Mouse (Mus musculus) heart, embryonic 13.5 days (tissue): ENCODE measurements around the gene Frg2f1. TPM values are rescaled to one million over a fixed set of nuclear protein-coding genes. Genes with fewer than 3 reads are reported as not detected.

ENCODE experiments used
- ATAC-seq: fragments of 200-750 bp; cut with Nextera tagmentation; 2 replicates; pipeline ENCODE4 v1.8.0; 2017; ENCODE audit warnings: moderate TSS enrichment; ENCODE audit not compliant: insufficient number of reproducible peaks, low FRiP score, low TSS enrichment; ENCODE audit errors: extremely low read depth
- H3K27ac ChIP-seq: fragments of 300-500 bp; sonication (generic); replicated peaks from 2 replicates; pipeline ENCODE4 v1.5.1; 2015; ENCODE audit warnings: moderate library complexity, mild to moderate bottlenecking, inconsistent platforms
- H3K27me3 ChIP-seq: fragments of 300-500 bp; sonication (generic); replicated peaks from 2 replicates; pipeline ENCODE4 v1.6.1; 2015; ENCODE audit warnings: mild to moderate bottlenecking, inconsistent platforms
- H3K36me3 ChIP-seq: fragments of 300-500 bp; sonication (generic); 2 replicates; pipeline ENCODE4 v1.6.1; 2015; ENCODE audit warnings: mild to moderate bottlenecking, inconsistent platforms
- H3K4me1 ChIP-seq: fragments of 300-500 bp; sonication (generic); 2 replicates; pipeline ENCODE4 v1.6.1; 2015; ENCODE audit warnings: inconsistent platforms
- H3K4me2 ChIP-seq: fragments of 300-500 bp; sonication (generic); 2 replicates; pipeline ENCODE4 v1.6.1; 2015; ENCODE audit warnings: inconsistent platforms, mild to moderate bottlenecking, moderate library complexity
- H3K4me3 ChIP-seq: fragments of 300-500 bp; sonication (generic); 2 replicates; pipeline ENCODE4 v1.5.1; 2015; ENCODE audit warnings: moderate library complexity, mild to moderate bottlenecking, inconsistent platforms
- H3K9ac ChIP-seq: fragments of 300-500 bp; sonication (generic); 2 replicates; pipeline ENCODE4 v1.6.1; 2015; ENCODE audit warnings: inconsistent platforms, mild to moderate bottlenecking, moderate library complexity
- H3K9me3 ChIP-seq: fragments of 300-500 bp; sonication (generic); 2 replicates; pipeline ENCODE4 v1.6.1; 2016; ENCODE audit warnings: inconsistent platforms
- WGBS: fragments of 180-500 bp; shearing (Covaris S2); methylation state at CpG from one replicate; pipeline ENCODE4 v1.1.7; 2015; ENCODE audit warnings: mixed read lengths; 5-methylcytosine and 5-hydroxymethylcytosine counted together
- polyA plus RNA-seq: library from polyadenylated mRNA; unstranded; fragments of >200 nt; fragmentation: Nextera tagmentation; extraction: Ambion mirVana; gene quantifications from 2 replicates; pipeline ENCODE4 v1.2.1, GENCODE M21; 2015

Gene Frg2f1
- polyA plus RNA-seq, 1 experiment from 2014 or later = 2.9 TPM

DNA sequence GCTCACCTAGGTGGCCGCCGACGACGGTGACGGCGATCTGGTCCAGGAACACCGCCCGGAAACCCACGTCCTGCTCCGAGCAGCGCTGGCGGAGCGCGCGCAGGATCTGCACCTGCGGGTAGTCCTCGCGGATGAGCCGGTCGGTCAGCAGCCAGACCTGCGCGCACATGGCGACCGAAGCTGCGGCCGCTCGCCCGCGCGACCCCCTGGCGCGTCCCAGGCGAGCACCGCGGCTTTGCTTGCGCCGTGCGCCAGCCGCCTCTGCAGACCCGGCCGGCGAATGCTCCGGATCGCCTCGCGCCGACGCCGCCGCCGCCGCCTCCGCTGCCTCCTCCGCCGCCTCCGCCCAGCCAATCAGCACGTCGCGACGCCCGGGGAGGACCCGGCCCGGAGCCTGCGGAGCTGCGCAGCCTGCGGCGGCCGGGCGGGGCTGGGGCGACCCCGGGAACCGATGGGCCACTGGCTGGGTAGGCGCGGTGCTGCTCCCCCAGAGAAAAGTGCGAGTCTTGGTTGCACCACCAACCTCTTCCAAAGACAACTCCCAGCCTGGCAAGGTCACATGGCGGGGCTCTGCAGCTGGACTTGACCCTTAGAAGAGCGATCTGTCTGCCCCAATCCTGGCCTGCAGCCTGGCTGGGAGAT is 46.9 kb downstream of the Frg2f1 start, which contains the start of gene Rimkla:
Gene Rimkla (minus strand): TSS at position 338 of the 642 bp plus-strand sequence.
- no peaks in the 10 kb centered on the region for H3K9me3 ChIP-seq
- WGBS = under 1% methylated on average over 56 of the region's 77 CpGs
- H3K4me3 ChIP-seq = peak within 1 kb of the TSS; percentile 69
- no peak within 1 kb of the TSS; the same call in 1 of the 2 replicates for H3K27ac ChIP-seq
- peak within 1 kb of the TSS; percentile 83 for H3K9ac ChIP-seq
- no peaks in the 10 kb centered on the region for H3K36me3 ChIP-seq
- H3K4me1 ChIP-seq = peaks cover 10% of the 10 kb centered on the region; the same call in 1 of the 2 replicates
- peak within 1 kb of the TSS; percentile 88 for H3K4me2 ChIP-seq
- ATAC-seq = peak; percentile 45
- peaks cover 45% of the 10 kb centered on the region for H3K27me3 ChIP-seq

DNA sequence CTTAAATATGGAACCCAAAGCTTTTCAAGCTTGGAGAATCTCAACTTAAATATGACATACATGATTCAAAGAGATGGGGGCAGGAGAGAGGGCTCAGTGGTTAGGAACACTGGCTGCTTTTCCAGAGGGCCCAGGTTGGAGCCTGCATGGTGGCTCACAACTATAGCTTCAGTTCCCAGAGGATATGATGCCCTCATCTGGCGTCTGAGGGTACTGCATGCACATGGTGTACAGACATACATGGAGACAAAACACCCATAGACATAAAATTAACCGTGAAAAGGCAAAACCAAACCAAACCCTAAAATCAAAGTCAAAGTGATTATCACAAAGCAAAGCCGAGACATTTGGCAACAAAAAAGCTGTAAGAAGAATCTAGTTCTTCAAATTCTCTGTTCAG is 48.5 kb downstream of the Frg2f1 start:
- H3K9ac ChIP-seq = no peak overlapping the region
- H3K36me3 ChIP-seq = no peaks in the 10 kb centered on the region
- no peaks in the 10 kb centered on the region for H3K9me3 ChIP-seq
- H3K27me3 ChIP-seq = peaks cover 45% of the 10 kb centered on the region
- no peak overlapping the region for H3K27ac ChIP-seq
- 76% methylated on average over 3 of the region's 3 CpGs for WGBS
- no peak for ATAC-seq
- H3K4me1 ChIP-seq = peaks cover 10% of the 10 kb centered on the region; the same call in 1 of the 2 replicates
- H3K4me3 ChIP-seq = no peak overlapping the region
- H3K4me2 ChIP-seq = no peak overlapping the region

DNA sequence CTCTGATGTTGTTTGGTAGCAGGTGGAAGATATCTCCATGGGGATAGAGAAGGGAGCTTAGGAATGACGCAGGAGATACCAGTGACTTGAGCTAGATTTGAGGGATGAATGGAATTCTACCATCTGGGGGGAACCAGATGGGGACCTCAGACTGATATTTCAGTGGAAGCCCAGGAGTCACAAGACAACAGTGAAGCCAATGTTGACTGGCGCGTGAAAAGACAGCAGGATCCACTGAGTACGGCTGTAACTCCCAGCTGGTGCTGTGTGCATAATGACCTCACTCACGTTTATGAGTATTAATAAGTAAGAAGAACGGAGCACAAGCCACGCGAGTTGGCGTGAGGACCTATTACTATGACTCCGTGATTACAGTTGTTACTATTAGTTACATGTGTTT is 49.7 kb downstream of the Frg2f1 start:
- no peak for ATAC-seq
- Histone ChIP-seq H3K27ac (no peak overlapping the region), H3K9ac (no peak overlapping the region), H3K4me1 (peaks cover 10% of the 10 kb centered on the region; the same call in 1 of the 2 replicates), H3K27me3 (peaks cover 38% of the 10 kb centered on the region), H3K36me3 (no peaks in the 10 kb centered on the region), H3K9me3 (no peaks in the 10 kb centered on the region), H3K4me3 (no peak overlapping the region), H3K4me2 (no peak overlapping the region)
- 90% methylated on average over 10 of the region's 10 CpGs for WGBS

DNA sequence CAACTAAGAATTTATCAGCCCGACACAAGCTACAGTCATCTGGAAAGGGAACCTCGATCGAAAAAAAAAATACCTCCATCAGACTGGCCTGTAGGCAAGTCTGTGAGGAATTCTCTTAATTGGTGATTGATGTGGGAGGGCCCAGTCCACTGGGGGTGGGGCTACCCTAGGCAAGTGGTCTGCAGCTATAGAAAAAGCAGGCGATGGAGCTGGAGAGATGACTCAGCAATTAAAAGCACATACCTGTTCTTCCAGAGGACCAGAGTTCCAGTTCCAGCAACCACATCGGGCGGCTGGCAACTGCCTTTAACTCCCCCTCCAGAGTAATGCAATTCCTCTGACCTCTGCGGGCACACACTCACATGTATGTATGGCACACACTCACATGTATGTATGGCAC is 54.4 kb downstream of the Frg2f1 start:
- Histone ChIP-seq H3K9ac (no peak overlapping the region), H3K9me3 (no peaks in the 10 kb centered on the region), H3K27ac (no peak overlapping the region), H3K4me2 (no peak overlapping the region), H3K4me1 (0 out of 2 replicates have a peak, but pooled peaks cover 8% of the 10 kb centered on the region), H3K27me3 (0 out of 2 replicates have a peak, but pooled peaks cover 4% of the 10 kb centered on the region), H3K36me3 (no peaks in the 10 kb centered on the region), H3K4me3 (no peak overlapping the region)
- WGBS = 75% methylated on average over 7 of the region's 7 CpGs
- no peak for ATAC-seq

DNA sequence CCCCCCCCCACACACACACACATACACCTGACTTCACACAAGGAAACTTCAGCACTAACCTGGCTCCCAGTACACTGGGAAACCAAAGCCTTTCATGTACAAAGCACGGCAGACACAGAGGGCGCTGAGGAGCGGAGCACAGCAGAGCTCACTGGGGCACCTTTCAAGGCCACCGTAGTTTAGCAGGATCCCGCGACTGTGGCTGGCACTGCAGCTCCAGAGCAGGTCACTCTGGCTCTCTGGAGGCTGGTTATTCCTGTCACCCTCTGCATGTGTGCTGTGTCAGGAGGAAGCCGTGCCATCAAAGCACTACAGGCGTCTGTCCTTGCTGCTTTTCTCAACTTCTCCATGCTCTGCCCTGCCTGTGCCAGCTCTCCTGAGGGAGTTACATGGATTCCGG is 56.3 kb downstream of the Frg2f1 start:
- H3K36me3 ChIP-seq = no peaks in the 10 kb centered on the region
- 0 out of 2 replicates have a peak, but pooled peaks cover 8% of the 10 kb centered on the region for H3K4me1 ChIP-seq
- H3K9ac ChIP-seq = no peak overlapping the region
- no peak overlapping the region for H3K27ac ChIP-seq
- H3K27me3 ChIP-seq = 0 out of 2 replicates have a peak, but pooled peaks cover 4% of the 10 kb centered on the region
- no peak overlapping the region for H3K4me2 ChIP-seq
- no peak overlapping the region for H3K4me3 ChIP-seq
- no peak for ATAC-seq
- no peaks in the 10 kb centered on the region for H3K9me3 ChIP-seq
- 45% methylated on average over 9 of the region's 9 CpGs for WGBS

Other genes starting within 250 kb of the Frg2f1 start
- gene Ybx1, start 244.9 kb downstream of the Frg2f1 start, polyA plus RNA-seq = 536 TPM in 2 replicates
- 50.7 and 60.6 TPM in 2 replicates for gene Ppih, start 219.0 kb downstream of the Frg2f1 start, polyA plus RNA-seq
- 1.9 and 2.9 TPM in 2 replicates for gene Ccdc30, start 124.0 kb downstream of the Frg2f1 start, polyA plus RNA-seq
- 28.0 and 28.9 TPM in 2 replicates for gene Ppcs, start 117.1 kb downstream of the Frg2f1 start, polyA plus RNA-seq
- 0.13 and 0.29 TPM in 2 replicates for gene Zmynd12, start 116.7 kb downstream of the Frg2f1 start, polyA plus RNA-seq
- 4.1 and 4.4 TPM in 2 replicates for gene Rimkla, start 46.9 kb downstream of the Frg2f1 start, polyA plus RNA-seq
- 19.1 and 19.5 TPM in 2 replicates for gene Foxj3, start 2.5 kb downstream of the Frg2f1 start, polyA plus RNA-seq
- gene Guca2a, start 98.2 kb upstream of the Frg2f1 start, polyA plus RNA-seq = not detected in 2 replicates
- not detected in 2 replicates for gene Guca2b, start 119.4 kb upstream of the Frg2f1 start, polyA plus RNA-seq
- gene Hivep3, start 194.3 kb upstream of the Frg2f1 start, polyA plus RNA-seq = 5.0 and 5.5 TPM in 2 replicates